Mouse (Mus musculus): Measurements from ENCODE around the gene Zscan12.
"Not testable (repeated sequence)": the region's sequence is repeated elsewhere in the genome, so short reads cannot be mapped to it uniquely, and the experiment has no call there.

Gene Zscan12

DNA sequence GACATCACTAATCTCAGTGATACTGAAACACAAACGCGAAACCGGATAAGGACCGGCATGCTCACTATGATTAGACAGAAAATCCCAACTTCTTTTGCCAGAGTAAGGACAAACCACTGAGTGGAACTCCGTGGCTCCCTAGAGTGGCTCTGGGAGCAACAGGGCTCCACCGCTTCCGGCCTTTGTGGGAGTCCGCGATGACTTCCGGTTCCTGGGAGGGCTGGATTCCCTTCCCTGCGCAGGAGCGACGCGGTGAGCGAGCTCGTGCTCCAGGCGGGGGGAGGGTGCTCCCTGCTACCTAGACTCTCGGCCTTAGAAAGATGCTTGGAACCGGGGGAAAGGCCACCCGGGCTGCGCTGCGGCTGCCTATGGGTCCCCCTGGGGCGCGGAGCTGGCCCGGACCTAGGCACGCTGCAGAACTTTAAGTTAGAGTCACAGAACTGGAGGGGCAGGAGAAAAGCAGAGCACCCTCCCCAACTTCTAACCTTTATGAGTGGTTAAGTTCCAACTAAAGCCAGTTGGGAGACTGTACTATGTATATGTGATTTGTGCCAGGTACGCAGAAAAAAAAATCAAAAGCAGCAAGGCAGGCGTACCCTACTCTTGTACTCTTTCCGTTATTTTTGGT lies at the start of gene Zscan12:
TSS of gene Zscan12 (plus strand) at position 200 of the 628 bp plus-strand sequence.
- DNase-seq (ENCODE audit: low spot score in 2 of 2): peak; percentile 71 to 80

DNA sequence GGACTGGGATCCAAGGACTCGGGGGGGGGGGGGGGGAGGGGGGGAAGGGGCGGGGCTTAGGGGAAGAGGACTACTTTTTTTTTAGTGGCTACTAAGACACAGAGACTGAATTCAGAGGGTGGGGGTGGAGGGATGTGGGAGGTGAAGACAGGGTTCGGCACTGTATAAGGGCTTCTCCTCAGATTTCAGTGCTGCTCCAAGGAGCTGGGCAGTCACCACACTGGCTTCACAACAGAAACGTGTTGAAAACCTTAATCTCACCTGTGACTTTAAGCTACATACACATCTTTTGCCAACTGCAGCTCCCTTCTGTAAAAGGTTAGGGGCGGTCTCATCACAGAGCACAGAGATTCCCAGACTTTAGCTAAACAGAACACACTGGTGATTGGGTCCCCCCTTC lies 49.8 kb upstream of the Zscan12 start:
- no peak for DNase-seq (ENCODE audit: low spot score in 2 of 2)

DNA sequence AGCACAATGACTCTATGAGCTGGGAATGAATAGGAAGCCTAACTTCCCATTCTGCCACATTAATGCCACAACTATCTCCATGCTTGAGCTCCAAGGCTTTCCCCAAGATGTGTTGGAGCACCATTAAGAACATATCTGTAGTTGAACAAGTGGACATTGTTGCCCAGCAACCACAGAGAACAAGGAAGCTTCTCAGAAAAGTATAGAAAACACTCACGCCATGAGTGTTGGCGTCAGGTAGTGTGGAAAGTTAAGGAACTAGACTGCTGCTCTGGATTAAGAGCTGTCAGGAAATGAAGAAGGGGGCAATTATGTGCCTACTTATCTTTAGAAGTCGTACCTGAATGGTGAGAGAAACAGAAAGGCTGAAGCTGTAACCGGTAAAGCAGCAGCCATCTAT lies 48.7 kb upstream of the Zscan12 start:
- no peak for DNase-seq (ENCODE audit: low spot score in 2 of 2)

DNA sequence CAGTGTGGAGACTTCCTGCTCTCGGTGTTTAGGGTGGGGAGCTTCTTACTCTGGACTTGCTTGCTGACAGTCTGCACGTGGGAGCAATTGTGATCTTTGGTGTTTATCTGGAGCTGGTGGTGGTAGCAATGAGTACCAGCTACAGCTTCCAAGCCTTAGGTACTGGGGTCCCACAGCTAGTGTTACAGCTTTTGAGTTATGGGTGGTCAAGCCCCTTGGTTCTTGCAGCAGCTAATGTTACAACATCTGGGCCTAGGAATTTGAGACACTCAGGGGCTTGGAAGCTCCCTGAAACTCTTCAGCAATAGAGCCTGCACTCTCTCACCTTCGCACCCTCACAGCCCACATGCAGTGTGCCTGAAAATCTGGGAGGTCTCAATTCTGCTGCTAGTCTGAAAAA lies 42.4 kb upstream of the Zscan12 start:
- no peak for DNase-seq (ENCODE audit: low spot score in 2 of 2)

GRCm38 (mm10) chr13:21321890-21322494 lies 40.6 kb upstream of the Zscan12 start:
- peak in 1 of 2 experiments; percentile 19 for DNase-seq (ENCODE audit: low spot score in 2 of 2)

- DNase-seq (ENCODE audit: low spot score in 2 of 2): peak; percentile 40 to 67
Observed at GRCm38 (mm10) chr13:21322509-21323375, 39.9 kb upstream of the Zscan12 start.

GRCm38 (mm10) chr13:21323405-21323804 lies 39.2 kb upstream of the Zscan12 start:
- no peak for DNase-seq (ENCODE audit: low spot score in 2 of 2)

DNA sequence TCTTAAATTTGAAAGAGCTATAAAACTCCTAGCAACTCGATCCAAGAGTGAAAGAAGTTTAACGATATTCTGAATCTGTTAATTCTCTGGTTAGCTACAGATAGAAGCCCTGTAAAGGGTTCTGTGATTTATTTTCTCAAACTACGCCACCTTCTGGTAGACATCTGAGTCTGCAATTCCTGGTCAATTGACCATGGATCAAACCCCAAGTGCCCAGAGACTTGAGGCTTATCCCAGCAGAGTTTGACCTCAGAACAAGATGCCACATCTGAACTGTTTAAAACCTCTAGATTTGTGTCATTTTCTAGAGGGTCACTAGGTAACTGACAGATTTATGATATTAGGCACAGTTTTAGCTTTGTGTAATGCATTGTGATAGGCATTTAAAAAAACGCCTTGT lies 36.4 kb upstream of the Zscan12 start:
- DNase-seq (ENCODE audit: low spot score in 2 of 2): no peak

DNA sequence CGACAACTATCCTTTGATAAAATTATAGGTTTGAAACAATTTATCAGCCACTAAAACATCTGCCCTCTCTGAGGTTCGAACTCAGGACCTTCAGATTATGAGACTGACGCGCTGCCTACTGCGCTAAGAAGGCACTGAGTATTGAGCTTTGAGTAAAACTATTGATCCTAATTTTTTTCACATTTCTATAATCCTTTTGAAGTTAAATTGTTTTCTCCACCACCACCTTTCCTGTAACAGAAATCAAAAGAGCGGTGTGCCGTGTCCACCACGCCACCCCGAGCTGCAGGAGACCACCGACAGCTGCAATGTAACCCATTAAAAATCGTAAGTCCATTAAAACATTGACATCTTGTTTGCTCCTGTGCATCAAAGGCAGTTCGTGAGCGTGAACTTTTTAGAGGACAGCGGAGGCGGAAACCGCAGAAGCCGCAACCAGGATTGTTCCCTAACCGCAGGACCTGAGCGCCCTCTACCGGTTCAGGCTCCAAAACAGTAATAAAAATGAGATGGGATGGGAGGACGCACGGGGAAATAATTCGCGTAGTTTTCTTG lies 35.9 kb upstream of the Zscan12 start:
- DNase-seq (ENCODE audit: low spot score in 2 of 2): peak; percentile 70 to 76

GRCm38 (mm10) chr13:21327424-21327823 lies 35.2 kb upstream of the Zscan12 start:
- DNase-seq (ENCODE audit: low spot score in 2 of 2): no peak

DNA sequence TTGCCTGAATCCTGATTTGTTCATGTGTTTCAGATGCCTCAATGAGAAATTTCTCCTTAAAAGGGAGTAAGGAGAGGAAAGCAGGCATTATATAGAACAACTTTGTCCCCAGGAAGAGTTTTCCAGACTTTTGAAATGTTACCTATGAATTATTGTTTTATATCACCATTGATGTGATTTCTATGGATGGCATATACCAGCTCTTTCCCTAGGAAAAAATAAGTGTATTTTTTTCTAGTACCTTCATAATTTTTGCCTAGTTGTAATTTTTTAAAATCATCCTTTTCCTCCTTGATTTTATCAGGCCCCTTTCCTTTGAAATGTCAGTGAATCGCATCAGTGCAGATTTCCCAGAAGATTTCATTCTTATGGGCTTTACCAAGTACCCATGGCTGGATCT lies 16.0 kb upstream of the Zscan12 start, which contains the start of gene Olfr1367:
TSS of gene Olfr1367 (plus strand) at position 301 of the 400 bp plus-strand sequence.
- DNase-seq (ENCODE audit: low spot score in 2 of 2): no peak

GRCm38 (mm10) chr13:21350593-21350992 lies 12.0 kb upstream of the Zscan12 start:
- DNase-seq (ENCODE audit: low spot score in 2 of 2): no peak

GRCm38 (mm10) chr13:21363719-21364118 lies 1.1 kb downstream of the Zscan12 start:
- no peak for DNase-seq (ENCODE audit: low spot score in 2 of 2)

DNA sequence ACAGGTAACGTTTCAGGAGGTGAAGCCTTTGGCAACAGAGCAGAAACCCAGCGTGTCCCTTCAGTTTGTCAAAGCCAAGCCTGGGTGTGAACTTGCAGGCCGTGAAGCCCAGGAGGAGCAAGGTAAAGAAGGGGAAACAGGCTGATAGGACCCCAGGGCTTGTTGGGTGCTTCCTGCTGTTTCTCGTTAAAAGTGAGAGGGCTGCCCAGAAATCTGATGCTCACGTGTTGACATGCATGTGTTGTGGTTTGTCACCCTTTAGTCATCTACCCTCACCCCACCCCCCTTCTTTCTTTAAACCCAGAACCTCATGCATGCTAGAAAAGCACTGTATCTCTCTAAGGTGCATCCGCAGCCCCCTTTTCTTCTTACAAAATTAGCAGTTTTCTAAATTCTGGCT lies 4.0 kb downstream of the Zscan12 start:
- DNase-seq (ENCODE audit: low spot score in 2 of 2): no peak

DNA sequence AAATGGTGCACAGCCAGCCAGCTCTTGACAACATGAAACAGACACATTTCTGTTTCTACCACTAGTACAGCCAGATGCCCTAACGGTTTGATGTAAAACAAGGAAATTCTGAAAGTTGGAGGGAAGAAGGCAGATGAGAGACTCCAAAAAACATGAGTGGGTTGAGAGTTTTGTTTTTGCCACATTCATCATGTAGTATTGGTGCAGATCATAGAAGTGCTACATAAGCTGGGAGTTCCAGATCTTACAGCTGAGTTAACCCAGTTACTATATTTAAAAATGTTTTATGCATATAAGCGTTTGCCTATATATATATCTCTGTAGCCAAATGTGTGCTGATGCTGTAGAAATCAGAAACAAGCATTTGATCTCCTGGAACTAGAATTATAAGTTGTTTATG lies 10.1 kb downstream of the Zscan12 start:
- DNase-seq (ENCODE audit: low spot score in 2 of 2): no peak

GRCm38 (mm10) chr13:21377773-21378172 lies 15.2 kb downstream of the Zscan12 start:
- DNase-seq (ENCODE audit: low spot score in 2 of 2): no peak

- no peak for DNase-seq (ENCODE audit: low spot score in 2 of 2)
Observed at GRCm38 (mm10) chr13:21395211-21395610, 32.6 kb downstream of the Zscan12 start.

GRCm38 (mm10) chr13:21395623-21396022 lies 33.0 kb downstream of the Zscan12 start:
- DNase-seq (ENCODE audit: low spot score in 2 of 2): no peak

GRCm38 (mm10) chr13:21396048-21396447 lies 33.4 kb downstream of the Zscan12 start:
- DNase-seq (ENCODE audit: low spot score in 2 of 2): not testable (repeated sequence)

DNA sequence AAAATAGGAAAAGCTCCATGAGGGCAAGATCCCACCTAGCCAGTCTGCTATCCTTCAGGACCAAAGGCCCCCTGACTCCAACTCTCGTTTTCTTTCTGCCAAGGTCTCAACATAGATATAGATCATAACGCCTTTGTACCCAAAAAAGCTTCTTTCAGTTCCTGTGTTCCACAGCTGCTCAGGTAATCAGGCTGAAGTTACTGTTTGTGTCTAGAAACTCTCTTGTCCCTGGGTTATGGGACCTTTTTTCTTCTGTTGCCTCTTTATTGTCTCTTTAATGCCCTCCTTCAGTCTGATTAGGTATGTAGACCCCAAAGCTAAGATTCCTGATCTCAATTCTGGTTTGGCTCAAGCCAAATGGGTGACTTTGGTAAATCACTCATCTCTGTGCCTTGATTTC lies 34.9 kb downstream of the Zscan12 start:
- DNase-seq (ENCODE audit: low spot score in 2 of 2): no peak

DNA sequence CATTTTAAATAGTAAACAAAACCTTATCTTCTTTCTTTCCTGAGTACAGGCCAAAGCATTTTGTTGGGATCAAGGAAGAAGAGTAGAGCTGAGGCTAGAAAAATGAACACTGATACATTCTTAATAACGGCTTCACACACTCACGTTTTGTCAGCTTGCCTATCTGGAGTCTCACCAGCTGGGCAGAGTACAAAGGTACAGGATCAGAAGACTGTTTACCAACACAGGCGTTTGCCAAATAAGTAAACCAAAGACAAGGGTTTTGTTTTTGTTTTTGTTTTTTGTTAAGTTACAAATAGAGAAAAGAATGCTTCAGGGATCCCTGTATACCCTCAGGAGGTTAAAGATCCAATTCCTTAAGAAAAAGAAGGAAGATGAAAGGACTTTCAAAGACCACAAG lies 38.5 kb downstream of the Zscan12 start:
- DNase-seq (ENCODE audit: low spot score in 2 of 2): no peak

GRCm38 (mm10) chr13:21401636-21402286 lies 39.1 kb downstream of the Zscan12 start:
- DNase-seq (ENCODE audit: low spot score in 2 of 2): no peak

Measured in frontal cortex, postnatal 25 days (tissue).